Mouse (Mus musculus) adrenal gland, adult 18-20 months (tissue): ENCODE results near the gene Fosb. TPM values are rescaled to one million over a fixed set of nuclear protein-coding genes. Genes with fewer than 3 reads are reported as not detected.

Experiments
- DNase-seq, 2 experiments: peaks; one replicate each; pipeline ENCODE4 v3.0.0; 2021 to 2022; ENCODE audit warnings: low spot score in 2 of 2
- long read RNA-seq, 2 experiments: library from polyadenylated mRNA; stranded (forward); transcript quantifications; one replicate each; pipeline ENCODE4 v2.0.0; 2021
- total RNA-seq, 2 experiments: library from RNA; stranded (reverse); gene quantifications; 1 replicate in 1 of 2; 2 replicates in 1 of 2; pipeline ENCODE4 v1.2.3; 2021

The Fosb gene
- total RNA-seq: 10 to 100 TPM; 15.9 to 23.2 TPM
- long read RNA-seq, experiment 1, partial matches to known transcripts: 0 of 1 reads
- long read RNA-seq, experiment 1, other reads (novel, unspliced or antisense): 0 of 1 reads
- long read RNA-seq, experiment 2: 0 reads

DNA sequence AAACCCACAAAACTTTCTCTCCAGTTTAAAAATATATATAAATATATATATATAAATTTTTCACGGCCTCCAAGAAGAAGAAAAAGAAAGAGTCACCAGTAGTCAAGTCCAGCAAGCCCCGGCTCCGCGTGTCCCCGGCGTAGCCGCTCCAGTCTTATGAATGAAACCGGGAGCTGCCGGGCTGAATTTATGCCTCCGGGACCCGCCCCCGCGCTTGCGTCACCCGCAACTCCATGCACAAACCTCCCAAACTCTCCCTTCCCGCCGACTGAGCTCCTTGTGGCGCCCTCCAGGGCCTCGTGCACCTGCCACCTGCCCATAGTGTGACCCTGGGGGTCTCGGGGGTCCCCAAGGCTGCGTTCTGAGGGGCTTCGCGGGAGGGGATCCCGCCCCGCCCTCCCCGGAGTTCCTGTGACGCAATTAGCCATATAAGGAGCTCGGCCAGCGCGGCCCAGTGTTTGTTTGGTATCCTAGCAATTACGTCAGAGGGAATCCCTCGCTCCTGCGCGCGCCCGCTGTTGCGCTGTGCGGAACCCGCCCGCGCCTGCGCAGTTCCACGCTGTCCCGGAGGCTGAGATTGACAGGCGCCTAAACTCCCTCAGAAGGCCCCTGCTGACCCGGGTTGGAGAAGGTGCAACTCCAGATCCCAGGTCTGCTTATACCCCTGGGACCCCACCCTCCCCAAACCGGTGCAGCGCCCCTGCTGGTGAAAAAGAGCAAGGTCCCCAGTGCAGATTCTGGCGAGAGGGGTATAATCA is at the start of gene Fosb:
Gene Fosb, minus strand, starts transcription at position 168 of the 758 bp plus-strand sequence.
- peak; percentile 91 to 95 for DNase-seq

DNA sequence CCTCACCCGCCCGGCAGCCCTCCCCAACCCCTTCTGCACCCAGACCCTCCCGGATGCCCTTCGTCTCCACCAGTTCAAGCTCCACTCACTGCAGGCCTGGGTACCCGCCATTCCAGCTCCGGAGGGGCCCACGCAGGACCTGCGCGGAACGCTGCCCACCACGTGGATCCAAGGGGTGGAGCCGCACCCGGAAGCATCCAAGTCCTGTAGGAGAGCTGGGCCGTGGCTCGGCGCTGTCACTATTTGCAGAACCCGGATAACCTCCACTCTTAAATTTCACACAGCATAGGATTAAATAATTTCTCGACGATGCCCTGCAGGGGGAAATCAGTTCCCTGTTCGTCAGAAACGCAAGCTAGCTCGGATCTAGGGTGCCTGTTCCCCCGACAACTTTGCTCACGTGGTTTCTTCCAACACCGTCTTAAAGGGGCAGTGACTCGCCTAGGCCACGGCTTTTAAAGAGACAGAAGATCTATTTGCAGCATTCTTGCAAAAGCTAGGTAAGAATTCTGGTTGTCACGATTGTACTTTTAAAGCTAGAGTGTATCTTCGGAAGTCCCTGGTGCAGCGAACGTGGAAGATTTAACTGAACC is 49.5 kb upstream of the Fosb start, which contains the start of the genes Cd3eap and Ppp1r13l:
Gene Cd3eap, minus strand, starts transcription at position 185 of the 593 bp plus-strand sequence.
Gene Ppp1r13l, plus strand, starts transcription at position 451 of the 593 bp plus-strand sequence.
- peak; percentile 81 to 82 for DNase-seq

- DNase-seq: no peak
Observed at GRCm38 (mm10) chr7:19358634-19359033, 48.8 kb upstream of the Fosb start.

DNA sequence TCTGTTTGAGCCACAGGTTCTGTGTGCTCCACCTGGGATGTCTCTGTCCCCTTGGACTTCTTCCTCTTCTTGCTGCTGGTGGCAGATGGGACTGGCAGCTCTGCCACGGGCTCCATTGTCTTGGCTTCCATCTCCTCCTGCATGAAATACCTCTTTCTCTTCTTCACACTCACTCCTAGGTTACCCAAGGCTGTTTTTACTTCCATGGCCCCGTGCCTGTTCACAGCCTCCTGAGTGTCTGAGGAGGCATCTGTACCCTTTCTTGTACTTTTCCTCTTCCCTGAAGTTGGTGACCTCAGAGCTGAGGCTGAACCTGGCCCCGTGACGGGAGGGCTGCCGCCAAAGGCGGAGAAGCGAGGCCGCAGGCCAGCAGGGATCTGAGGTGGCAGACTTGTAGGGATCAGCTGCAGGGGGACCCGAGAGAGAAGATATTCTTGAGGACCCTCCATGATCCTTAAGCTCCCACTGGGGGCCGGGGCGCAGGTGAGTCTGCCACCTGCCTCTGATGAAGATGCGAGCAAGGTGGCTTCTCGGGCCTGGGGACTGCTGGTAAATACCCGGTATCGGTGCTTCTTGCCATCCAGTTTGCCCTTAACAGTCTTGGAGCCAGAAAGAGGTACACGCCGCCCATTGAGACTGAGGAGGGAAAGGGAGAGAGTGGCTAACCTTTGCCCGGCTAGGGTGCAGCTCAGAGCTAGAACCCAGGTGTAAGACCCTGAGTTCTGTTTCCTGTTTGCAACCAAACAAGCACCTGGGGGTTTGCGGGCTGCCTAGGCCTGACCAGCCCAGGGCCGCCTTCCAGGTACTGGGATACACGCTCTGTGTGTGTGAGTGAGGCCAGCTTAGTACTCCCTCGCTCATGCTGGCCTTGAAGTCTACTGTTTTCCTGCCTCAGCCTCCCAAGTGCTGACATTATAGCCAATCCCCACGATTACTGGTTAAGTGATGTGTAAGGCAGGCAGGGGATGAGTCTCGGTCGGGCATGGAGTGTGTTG is 47.8 kb upstream of the Fosb start:
- DNase-seq: no peak

GRCm38 (mm10) chr7:19356311-19356710 is 46.5 kb upstream of the Fosb start:
- DNase-seq: no peak

- no peak for DNase-seq
Observed at GRCm38 (mm10) chr7:19354991-19355390, 45.1 kb upstream of the Fosb start.

DNA sequence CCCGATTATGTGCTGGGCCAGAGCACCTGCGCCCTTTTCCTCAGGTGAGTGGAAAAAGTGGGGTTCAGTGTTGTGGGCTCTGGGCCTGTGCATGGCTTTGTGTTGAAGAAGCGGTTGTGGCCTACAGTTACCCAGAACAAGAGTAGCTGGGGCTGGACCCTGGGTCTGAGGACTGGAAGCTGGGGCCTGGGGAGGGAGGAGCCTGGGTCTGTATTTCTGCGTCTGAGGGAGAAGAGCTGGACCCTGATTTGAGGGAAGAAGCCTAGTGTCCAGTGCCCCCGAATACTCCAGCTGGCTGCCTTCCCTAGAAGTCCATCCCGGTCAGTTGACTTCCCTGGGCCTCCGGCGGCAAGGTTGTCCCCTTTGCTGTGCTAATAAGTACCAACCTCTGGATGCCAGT is 40.4 kb upstream of the Fosb start:
- DNase-seq: peak in 1 of 2 experiments; percentile 13

- peak in 1 of 2 experiments; percentile 19 for DNase-seq
Observed at GRCm38 (mm10) chr7:19349188-19349915, 39.5 kb upstream of the Fosb start.

GRCm38 (mm10) chr7:19344938-19345471 is 35.2 kb upstream of the Fosb start:
- peak; percentile 82 to 86 for DNase-seq

DNA sequence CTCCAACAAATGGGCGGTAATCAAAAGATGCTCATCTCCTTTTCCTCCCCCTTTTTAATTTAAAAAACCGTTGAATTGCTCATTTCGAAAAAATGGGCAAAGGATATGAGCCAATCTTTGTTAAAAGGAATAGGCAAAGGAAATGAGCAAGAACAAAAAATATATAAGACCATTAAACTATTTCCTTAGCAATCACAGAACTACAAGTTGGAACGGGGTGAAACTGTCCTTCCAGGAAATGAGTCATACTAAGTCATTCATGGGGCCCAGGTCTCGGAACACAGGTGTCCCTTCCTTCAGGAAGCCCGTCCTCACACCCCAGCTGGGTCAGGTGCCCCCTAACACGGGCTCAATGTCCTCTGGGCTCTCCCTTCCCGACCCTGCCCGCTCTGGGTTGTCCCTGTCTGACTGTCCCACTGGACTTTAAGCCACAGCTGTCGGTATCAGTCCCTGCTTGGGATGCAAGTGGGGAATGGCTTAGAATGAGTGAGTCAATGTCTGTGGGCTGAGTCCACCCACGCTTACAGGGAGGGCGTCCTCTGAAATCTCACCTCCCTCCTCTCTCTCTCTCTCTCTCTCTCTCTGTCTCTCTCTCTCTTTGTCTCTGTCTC is 34.5 kb upstream of the Fosb start, which contains the start of gene Ercc1:
Gene Ercc1, plus strand, starts transcription at position 542 of the 611 bp plus-strand sequence.
- DNase-seq: no peak

- peak; percentile 77 to 81 for DNase-seq
Observed at GRCm38 (mm10) chr7:19343210-19343808, 33.5 kb upstream of the Fosb start.

DNA sequence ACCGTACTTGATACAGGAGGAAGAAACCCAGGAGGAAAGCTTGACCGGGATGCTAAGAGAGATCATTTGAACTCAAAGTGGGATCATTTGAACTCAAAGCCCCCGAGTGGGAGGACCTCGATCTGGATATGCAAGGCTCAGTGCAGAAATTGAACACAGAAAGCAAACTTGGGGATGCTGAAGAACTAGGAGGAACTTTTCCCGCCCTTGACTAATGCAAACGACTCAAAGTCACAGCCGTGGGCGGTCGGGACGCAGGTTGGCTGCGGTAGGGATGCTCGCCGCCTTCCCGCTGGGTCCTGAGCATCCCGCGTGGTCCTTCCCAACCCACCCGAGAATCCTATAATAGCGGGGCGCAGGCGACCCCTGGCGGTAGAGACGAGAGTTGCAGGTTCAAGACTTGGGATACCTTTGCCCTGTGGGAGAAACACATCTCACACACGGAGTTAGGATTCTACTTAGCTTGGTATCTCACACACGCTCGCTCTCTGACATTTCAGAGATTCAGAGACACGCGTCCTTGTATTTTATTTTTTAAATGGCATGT is 32.7 kb upstream of the Fosb start:
- DNase-seq: peak; percentile 90 to 93

DNA sequence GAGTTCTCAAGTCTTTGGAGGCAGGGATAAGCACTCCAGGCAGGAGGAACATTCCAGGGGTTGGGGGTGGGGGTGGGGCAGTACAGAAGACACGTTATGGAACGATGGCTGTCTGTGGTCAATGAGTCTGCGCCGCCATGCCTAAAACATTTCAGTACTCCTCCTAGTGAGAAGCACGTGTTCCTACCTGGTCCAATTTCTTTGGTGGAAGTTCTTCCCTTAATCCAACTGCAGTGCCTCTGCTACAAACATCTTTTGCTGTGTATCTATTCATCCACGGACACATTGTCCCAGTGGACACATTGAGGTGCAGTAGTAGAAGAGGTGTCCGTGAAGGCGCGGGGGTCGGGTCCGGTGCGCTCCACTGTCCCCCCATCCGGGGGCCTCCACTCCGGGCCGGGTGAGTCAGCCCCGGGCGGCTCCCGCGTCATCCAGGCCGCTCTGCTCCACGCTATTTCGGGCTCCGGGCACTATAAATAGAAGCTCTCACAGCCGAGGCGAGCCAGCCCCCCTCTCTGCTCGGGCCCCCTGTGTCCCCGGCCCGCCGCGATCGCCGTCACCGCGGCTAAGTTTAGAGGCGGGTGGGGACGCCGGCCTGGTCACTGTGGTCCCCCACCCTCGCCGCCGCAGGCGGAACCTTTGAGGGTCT is 32.0 kb upstream of the Fosb start:
- DNase-seq: peak in 1 of 2 experiments; percentile 38

DNA sequence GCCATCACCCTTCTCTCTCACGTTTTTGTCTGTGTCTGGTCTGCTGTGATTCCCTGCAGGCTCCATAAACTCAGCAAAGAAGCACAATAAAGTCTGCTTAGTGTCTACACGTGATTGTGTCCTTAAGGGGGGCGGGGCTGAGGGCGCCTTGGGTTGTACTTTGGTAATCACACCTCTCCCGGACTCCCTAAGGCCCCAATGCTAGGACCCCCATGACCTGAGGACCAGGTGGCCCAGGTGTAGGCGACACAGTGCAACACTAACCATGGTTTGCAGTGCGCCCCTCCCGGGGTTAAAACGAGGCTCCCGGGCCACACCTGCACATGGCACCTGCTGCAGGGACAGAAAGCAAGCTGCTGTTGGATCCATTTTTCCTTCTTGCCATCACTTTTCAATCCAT is 31.4 kb upstream of the Fosb start:
- no peak for DNase-seq

GRCm38 (mm10) chr7:19338596-19338995 is 28.7 kb upstream of the Fosb start:
- no peak for DNase-seq

GRCm38 (mm10) chr7:19338060-19338459 is 28.2 kb upstream of the Fosb start:
- DNase-seq: no peak

- no peak for DNase-seq
Observed at GRCm38 (mm10) chr7:19337122-19337521, 27.3 kb upstream of the Fosb start.

DNA sequence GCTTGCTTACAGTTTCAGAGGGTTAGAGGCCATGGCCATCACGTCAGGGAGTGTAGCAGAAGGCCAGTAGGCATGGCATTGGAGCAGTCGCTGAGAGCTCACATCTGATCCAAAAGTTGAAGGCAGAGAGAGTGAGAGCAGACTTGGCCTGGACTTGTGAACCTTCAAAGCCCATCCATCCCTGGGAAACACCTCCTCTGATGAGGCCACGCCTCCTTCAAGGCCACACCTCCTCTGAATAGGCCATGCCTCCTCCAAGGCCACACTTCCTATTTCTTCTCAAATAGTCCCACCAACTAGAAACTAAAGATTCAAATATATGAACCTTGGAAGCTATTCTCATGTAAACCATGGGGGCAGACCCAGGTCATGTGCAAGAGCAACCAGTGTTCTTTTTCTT is 25.7 kb upstream of the Fosb start:
- DNase-seq: no peak
